Mouse (Mus musculus): ENCODE measurements around the gene Gm28434. TPM values are rescaled to one million over a fixed set of nuclear protein-coding genes. Genes with fewer than 3 reads are reported as not detected.

Gene Gm28434
- polyA plus RNA-seq, 1 experiment from 2014 or later, result not detected

Other genes starting within 250 kb of the Gm28434 start
- gene Csn1s2a, start 194.9 kb upstream of the Gm28434 start, polyA plus RNA-seq (2015; fragmentation: Nextera tagmentation; extraction: Ambion mirVana), result not detected in 2 replicates
- not detected in 2 replicates for gene Csn1s2b, start 161.4 kb upstream of the Gm28434 start, polyA plus RNA-seq (2015; fragmentation: Nextera tagmentation; extraction: Ambion mirVana)
- gene Prr27, start 143.8 kb upstream of the Gm28434 start, polyA plus RNA-seq (2015; fragmentation: Nextera tagmentation; extraction: Ambion mirVana), result not detected in 2 replicates
- gene Odam, start 84.5 kb upstream of the Gm28434 start, polyA plus RNA-seq (2015; fragmentation: Nextera tagmentation; extraction: Ambion mirVana), result not detected in 2 replicates
- gene Csn3, start 43.9 kb upstream of the Gm28434 start, polyA plus RNA-seq (2015; fragmentation: Nextera tagmentation; extraction: Ambion mirVana), result 0.20 and 0.31 TPM in 2 replicates
- gene 2310003L06Rik, start 58 bp upstream of the Gm28434 start, polyA plus RNA-seq (2015; fragmentation: Nextera tagmentation; extraction: Ambion mirVana), result not detected in 2 replicates
- gene Cabs1, start 9.9 kb downstream of the Gm28434 start, polyA plus RNA-seq (2015; fragmentation: Nextera tagmentation; extraction: Ambion mirVana), result not detected in 2 replicates
- gene Smr3a, start 33.0 kb downstream of the Gm28434 start, polyA plus RNA-seq (2015; fragmentation: Nextera tagmentation; extraction: Ambion mirVana), result not detected in 2 replicates
- not detected in 2 replicates for gene Smr2, start 117.0 kb downstream of the Gm28434 start, polyA plus RNA-seq (2015; fragmentation: Nextera tagmentation; extraction: Ambion mirVana)
- gene Gm11116, start 142.0 kb downstream of the Gm28434 start, polyA plus RNA-seq (2015; fragmentation: Nextera tagmentation; extraction: Ambion mirVana), result not detected in 2 replicates
- not detected in 2 replicates for gene Gm11115, start 184.6 kb downstream of the Gm28434 start, polyA plus RNA-seq (2015; fragmentation: Nextera tagmentation; extraction: Ambion mirVana)